Mouse (Mus musculus): Measurements from ENCODE around the gene Grb2. TPM values are rescaled to one million over a fixed set of nuclear protein-coding genes. Genes with fewer than 3 reads are reported as not detected.
A peak's percentile ranks its signal among the peaks of the same experiment; 100 is the strongest.

Gene Grb2
- total and polyA plus RNA-seq, 2 experiments from 2014 or later, result 68.0 to 159 TPM

DNA sequence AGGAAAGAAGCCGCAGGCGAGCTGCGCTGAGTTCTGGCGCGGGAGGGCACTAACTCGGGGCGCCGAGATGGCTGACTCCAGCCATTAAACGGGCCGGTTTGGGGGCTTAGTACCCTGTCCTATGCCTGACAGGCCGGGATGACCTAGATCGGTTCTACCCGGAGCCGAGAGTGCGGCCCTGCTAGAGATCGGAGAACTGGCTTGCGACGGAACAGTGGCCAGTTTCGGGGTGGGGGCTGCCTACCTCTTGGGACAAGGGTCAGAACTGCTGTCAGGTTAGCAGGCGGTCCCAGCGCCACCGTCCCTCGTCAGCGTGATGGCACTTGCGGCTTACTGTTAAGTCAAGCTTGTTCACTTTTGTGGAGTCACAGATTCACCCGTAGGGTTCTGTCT lies 104.1 kb downstream of the Grb2 start:
- Histone ChIP-seq H3K27me3 (ENCODE audit: insufficient read depth, low read length) (no peaks in the 10 kb centered on the region), H3K4me1 (ENCODE audit: insufficient read depth, low read length) (peaks cover 17% of the 10 kb centered on the region), H3K4me2 (ENCODE audit: low read depth, low read length) (peak overlapping the region; percentile 96), H3K4me3 (ENCODE audit: low read length) (peak overlapping the region; percentile 99), H3K9ac (replicated peaks; ENCODE audit: low read length) (peak overlapping the region; percentile 91), H3K27ac (peak overlapping the region; percentile 95), H3K36me3 (ENCODE audit: insufficient read depth, low read length) (peaks cover 34% of the 10 kb centered on the region), H3K9me3 (ENCODE audit: low read length) (no peaks in the 10 kb centered on the region)
- no peak for TF ChIP-seq CTCF (IDR thresholded peaks at IDR 0.05; ENCODE audit: low read depth)
- 0% methylated on average over 26 of the region's 26 CpGs for WGBS
- ATAC-seq, result peak; percentile 30; the same call in 1 of the 2 replicates
- no peak for DNase-seq (ENCODE audit: low spot score)

DNA sequence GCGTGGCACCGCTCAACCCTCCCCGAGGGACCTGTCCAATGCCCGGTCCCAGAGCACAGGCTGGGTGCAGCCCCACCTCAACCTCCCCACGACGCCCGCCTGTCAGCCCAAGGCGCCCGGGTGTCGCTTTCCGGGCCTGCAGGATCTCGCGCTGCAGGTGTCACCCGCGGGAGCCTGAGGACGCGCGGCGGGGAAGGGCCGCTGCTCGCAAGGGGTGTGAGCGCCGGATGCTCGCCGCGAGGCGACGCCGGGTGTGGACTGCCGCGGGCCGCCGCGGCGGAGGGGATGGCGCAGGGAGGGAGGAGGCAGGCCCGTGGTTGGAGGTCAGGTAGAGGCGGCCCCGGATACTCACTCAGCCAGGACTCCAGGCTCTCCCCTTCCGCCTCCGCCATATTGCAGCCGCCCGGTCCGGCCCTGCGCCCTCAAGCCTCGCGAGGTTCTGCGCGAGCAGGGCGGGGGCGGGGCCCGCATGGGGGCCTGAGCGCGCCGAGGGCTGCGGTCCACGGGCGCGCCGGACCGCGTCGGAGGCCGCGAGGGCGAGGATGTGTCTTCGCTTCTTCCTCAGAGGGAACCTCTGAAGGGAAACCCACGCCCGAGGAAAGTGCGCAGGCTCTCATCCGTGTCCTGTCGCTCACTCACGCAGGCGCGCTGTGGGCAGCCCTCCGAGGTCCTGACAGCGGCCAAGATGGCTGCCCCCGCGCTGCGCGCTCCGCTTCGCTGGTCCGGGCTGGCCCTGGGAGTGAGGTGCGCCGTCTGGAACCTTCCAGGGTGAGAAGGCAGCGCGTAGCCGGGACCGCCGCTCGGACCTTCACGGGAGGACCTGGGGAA lies 104.7 kb downstream of the Grb2 start, which contains the start of the genes Mrps7 and Gga3:
TSS of gene Mrps7 (plus strand) at position 450 of the 828 bp plus-strand sequence.
TSS of gene Gga3 (minus strand) at position 576 of the 828 bp plus-strand sequence.
- H3K4me2 ChIP-seq (ENCODE audit: low read depth, low read length), result peak within 1 kb of the TSS; percentile 96
- ATAC-seq (peak; percentile 96), DNase-seq (ENCODE audit: low spot score) (peak; percentile 95)
- H3K27me3 ChIP-seq (ENCODE audit: insufficient read depth, low read length), result no peaks in the 10 kb centered on the region
- peak within 1 kb of the TSS; percentile 91 for H3K9ac ChIP-seq (replicated peaks; ENCODE audit: low read length)
- under 1% methylated on average over 70 of the region's 93 CpGs for WGBS
- TF ChIP-seq CTCF (IDR thresholded peaks at IDR 0.05; ENCODE audit: low read depth), result no peak
- H3K27ac ChIP-seq, result peak within 1 kb of the TSS; percentile 95
- peaks cover 29% of the 10 kb centered on the region; the same call in 1 of the 2 replicates for H3K36me3 ChIP-seq (ENCODE audit: insufficient read depth, low read length)
- no peaks in the 10 kb centered on the region for H3K9me3 ChIP-seq (ENCODE audit: low read length)
- peaks cover 17% of the 10 kb centered on the region for H3K4me1 ChIP-seq (ENCODE audit: insufficient read depth, low read length)
- peak within 1 kb of the TSS; percentile 99 for H3K4me3 ChIP-seq (ENCODE audit: low read length)

DNA sequence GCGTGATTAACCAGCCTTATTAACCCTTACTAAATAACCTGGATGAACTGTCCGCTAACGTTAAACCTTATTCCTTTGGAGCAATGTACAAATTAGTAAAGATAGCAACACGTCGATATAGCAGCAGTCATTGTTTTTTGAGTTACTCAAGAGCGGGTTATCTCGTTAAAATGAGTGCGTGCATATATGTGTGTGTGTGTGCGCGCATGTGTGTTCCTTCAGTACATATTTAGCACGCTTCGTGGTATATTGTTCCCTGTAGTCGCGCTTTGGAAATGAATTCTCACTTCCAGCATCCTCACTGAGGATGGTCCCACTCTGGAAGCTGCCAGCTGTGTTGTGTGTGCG lies 105.3 kb downstream of the Grb2 start:
- Histone ChIP-seq H3K36me3 (ENCODE audit: insufficient read depth, low read length) (peaks cover 25% of the 10 kb centered on the region; the same call in 1 of the 2 replicates), H3K9me3 (ENCODE audit: low read length) (no peaks in the 10 kb centered on the region), H3K4me2 (ENCODE audit: low read depth, low read length) (peak overlapping the region; percentile 96), H3K27me3 (ENCODE audit: insufficient read depth, low read length) (no peaks in the 10 kb centered on the region), H3K27ac (peak overlapping the region; percentile 95), H3K9ac (replicated peaks; ENCODE audit: low read length) (peak overlapping the region; percentile 91), H3K4me1 (ENCODE audit: insufficient read depth, low read length) (peaks cover 17% of the 10 kb centered on the region), H3K4me3 (ENCODE audit: low read length) (peak overlapping the region; percentile 99)
- DNase-seq (ENCODE audit: low spot score) (no peak), ATAC-seq (no peak)
- TF ChIP-seq CTCF (IDR thresholded peaks at IDR 0.05; ENCODE audit: low read depth), result no peak
- 8% methylated on average over 15 of the region's 15 CpGs for WGBS

- DNase-seq (ENCODE audit: low spot score), result no peak
- ATAC-seq, result no peak
- H3K27me3 ChIP-seq (ENCODE audit: insufficient read depth, low read length), result no peaks in the 10 kb centered on the region
- no peaks in the 10 kb centered on the region for H3K9me3 ChIP-seq (ENCODE audit: low read length)
- peaks cover 15% of the 10 kb centered on the region; the same call in 1 of the 2 replicates for H3K36me3 ChIP-seq (ENCODE audit: insufficient read depth, low read length)
- WGBS, result 92% methylated on average over 4 of the region's 4 CpGs
- H3K9ac ChIP-seq (replicated peaks; ENCODE audit: low read length), result no peak overlapping the region
- no peak for TF ChIP-seq CTCF (IDR thresholded peaks at IDR 0.05; ENCODE audit: low read depth)
- H3K4me2 ChIP-seq (ENCODE audit: low read depth, low read length), result no peak overlapping the region
- no peak overlapping the region for H3K27ac ChIP-seq
- H3K4me3 ChIP-seq (ENCODE audit: low read length), result no peak overlapping the region
- H3K4me1 ChIP-seq (ENCODE audit: insufficient read depth, low read length), result peaks cover 17% of the 10 kb centered on the region
These were observed 107.2 kb downstream of the Grb2 start for GRCm38 (mm10) chr11:115601174-115601573.

DNA sequence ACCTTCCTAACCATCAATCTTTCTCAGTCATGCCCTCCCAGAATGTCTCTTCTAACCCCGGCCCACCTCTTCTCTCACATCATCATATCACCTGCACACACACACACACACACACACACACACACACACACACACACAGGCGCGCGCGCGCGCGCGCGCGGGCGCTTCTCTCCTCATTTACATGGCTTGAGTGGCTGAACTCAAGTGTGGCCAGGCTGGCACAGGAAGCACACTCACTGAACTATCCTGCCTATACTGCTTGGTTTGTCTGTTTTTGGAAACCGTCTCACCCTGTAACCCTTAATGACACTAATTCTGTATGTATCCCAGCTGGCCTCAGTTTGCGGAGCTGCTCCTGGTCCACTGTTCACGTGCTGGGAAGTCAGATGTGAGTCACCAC lies 107.7 kb downstream of the Grb2 start:
- Histone ChIP-seq H3K9me3 (ENCODE audit: low read length) (no peaks in the 10 kb centered on the region), H3K27ac (no peak overlapping the region), H3K4me3 (ENCODE audit: low read length) (no peak overlapping the region), H3K4me2 (ENCODE audit: low read depth, low read length) (no peak overlapping the region), H3K36me3 (ENCODE audit: insufficient read depth, low read length) (peaks cover 11% of the 10 kb centered on the region; the same call in 1 of the 2 replicates), H3K9ac (replicated peaks; ENCODE audit: low read length) (no peak overlapping the region), H3K4me1 (ENCODE audit: insufficient read depth, low read length) (peaks cover 17% of the 10 kb centered on the region), H3K27me3 (ENCODE audit: insufficient read depth, low read length) (no peaks in the 10 kb centered on the region)
- TF ChIP-seq CTCF (IDR thresholded peaks at IDR 0.05; ENCODE audit: low read depth), result no peak
- DNase-seq (ENCODE audit: low spot score) (no peak), ATAC-seq (no peak)
- 94% methylated on average over 15 of the region's 15 CpGs for WGBS

GRCm38 (mm10) chr11:115599722-115600121 lies 108.7 kb downstream of the Grb2 start:
- 94% methylated on average over 7 of the region's 7 CpGs for WGBS
- peaks cover 11% of the 10 kb centered on the region for H3K4me1 ChIP-seq (ENCODE audit: insufficient read depth, low read length)
- no peak for TF ChIP-seq CTCF (IDR thresholded peaks at IDR 0.05; ENCODE audit: low read depth)

DNA sequence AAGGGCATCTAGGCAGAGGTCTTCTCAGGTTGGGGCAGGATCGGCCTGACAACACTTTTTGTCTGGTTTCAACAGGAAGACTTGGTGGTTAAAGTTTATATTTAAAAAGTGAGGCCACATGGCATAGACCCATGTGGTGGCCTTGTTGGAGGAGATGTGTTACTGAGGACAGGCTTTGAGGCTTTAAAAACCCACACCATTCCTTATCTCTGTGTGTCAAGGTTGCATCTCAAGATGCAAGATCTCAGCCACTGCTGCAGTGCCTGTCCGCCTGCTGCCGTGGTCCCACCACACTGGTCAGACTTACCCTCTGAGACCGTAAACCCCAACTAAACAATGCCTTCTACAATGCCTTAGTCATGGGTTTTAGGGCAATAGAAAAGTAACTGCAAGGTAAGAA lies 110.1 kb downstream of the Grb2 start:
- ATAC-seq (no peak), DNase-seq (ENCODE audit: low spot score) (no peak)
- Histone ChIP-seq H3K9me3 (ENCODE audit: low read length) (no peaks in the 10 kb centered on the region), H3K27ac (no peak overlapping the region), H3K27me3 (ENCODE audit: insufficient read depth, low read length) (no peaks in the 10 kb centered on the region), H3K36me3 (ENCODE audit: insufficient read depth, low read length) (peaks cover 24% of the 10 kb centered on the region), H3K9ac (replicated peaks; ENCODE audit: low read length) (no peak overlapping the region), H3K4me1 (ENCODE audit: insufficient read depth, low read length) (peaks cover 10% of the 10 kb centered on the region), H3K4me3 (ENCODE audit: low read length) (no peak overlapping the region), H3K4me2 (ENCODE audit: low read depth, low read length) (no peak overlapping the region)
- WGBS, result 90% methylated on average over 4 of the region's 4 CpGs
- no peak for TF ChIP-seq CTCF (IDR thresholded peaks at IDR 0.05; ENCODE audit: low read depth)

More at GRCm38 (mm10) chr11:115599722-115600121, 108.7 kb downstream of the Grb2 start:
- ATAC-seq, result no peak
- Histone ChIP-seq H3K27ac (no peak overlapping the region), H3K9ac (replicated peaks; ENCODE audit: low read length) (no peak overlapping the region), H3K9me3 (ENCODE audit: low read length) (no peaks in the 10 kb centered on the region), H3K4me3 (ENCODE audit: low read length) (no peak overlapping the region), H3K4me2 (ENCODE audit: low read depth, low read length) (no peak overlapping the region), H3K27me3 (ENCODE audit: insufficient read depth, low read length) (no peaks in the 10 kb centered on the region), H3K36me3 (ENCODE audit: insufficient read depth, low read length) (peaks cover 11% of the 10 kb centered on the region; the same call in 1 of the 2 replicates)
- DNase-seq (ENCODE audit: low spot score), result no peak

All from hindbrain, postnatal 0 days (tissue).